Mouse (Mus musculus) lung, postnatal 0 days (tissue): Measurements from ENCODE around the gene Dgki. TPM values are rescaled to one million over a fixed set of nuclear protein-coding genes. Genes with fewer than 3 reads are reported as not detected.

Experiments used
- ATAC-seq: fragments of 200-750 bp; cut with Nextera tagmentation; 2 replicates; pipeline ENCODE4 v1.8.0; 2017; ENCODE audit warnings: moderate library complexity
- DNase-seq: peaks from one replicate; pipeline ENCODE4 v3.0.0-alpha.2; 2016; ENCODE audit warnings: low spot score
- H3K27ac ChIP-seq: fragments of 300-500 bp; sonication (generic); 2 replicates; pipeline ENCODE4 v1.5.1; 2014; ENCODE audit warnings: antibody characterized with exemption, mild to moderate bottlenecking, low read length, mixed read lengths
- H3K27me3 ChIP-seq: fragments of 300-500 bp; sonication (generic); replicated peaks from 2 replicates; pipeline ENCODE4 v1.6.1; 2014; ENCODE audit warnings: low read length, mixed read lengths; ENCODE audit not compliant: insufficient read depth
- H3K36me3 ChIP-seq: fragments of 300-500 bp; sonication (generic); 2 replicates; pipeline ENCODE4 v1.6.1; 2014; ENCODE audit warnings: low read length, mixed read lengths; ENCODE audit not compliant: insufficient read depth
- H3K4me1 ChIP-seq: fragments of 300-500 bp; sonication (generic); 2 replicates; pipeline ENCODE4 v1.6.1; 2014; ENCODE audit warnings: antibody characterized with exemption, low read depth, low read length, mixed read lengths; ENCODE audit not compliant: insufficient read depth
- H3K4me2 ChIP-seq: fragments of 300-500 bp; sonication (generic); replicated peaks from 2 replicates; pipeline ENCODE4 v1.6.1; 2014; ENCODE audit warnings: low read depth, mild to moderate bottlenecking, low read length, moderate library complexity, mixed read lengths
- H3K4me3 ChIP-seq: fragments of 300-500 bp; sonication (generic); 2 replicates; pipeline ENCODE4 v1.5.1; 2014; ENCODE audit warnings: low read depth, low read length
- H3K9ac ChIP-seq: fragments of 300-500 bp; sonication (generic); replicated peaks from 2 replicates; pipeline ENCODE4 v1.6.1; 2014; ENCODE audit warnings: low read depth, mild to moderate bottlenecking
- H3K9me3 ChIP-seq: fragments of 300-500 bp; sonication (generic); 2 replicates; pipeline ENCODE4 v1.6.1; 2016; ENCODE audit warnings: low read length, mixed read lengths
- CTCF ChIP-seq: IDR thresholded peaks from 2 replicates; pipeline ENCODE4 v1.5.1; 2016; ENCODE audit warnings: antibody characterized with exemption, mild to moderate bottlenecking
- EP300 ChIP-seq: IDR thresholded peaks from 2 replicates; pipeline ENCODE4 v1.6.1; 2016; ENCODE audit warnings: antibody characterized with exemption, mild to moderate bottlenecking, control low read depth
- WGBS: fragments of 180-500 bp; shearing (Covaris S2); extraction: QIAGEN DNeasy Blood & Tissue Kit; methylation state at CpG from one replicate; pipeline ENCODE4 v1.1.7; 2014; 5-methylcytosine and 5-hydroxymethylcytosine counted together
- polyA plus RNA-seq: library from polyadenylated mRNA; unstranded; fragments of >200 nt; fragmentation: Nextera tagmentation; extraction: Ambion mirVana; gene quantifications from 2 replicates; pipeline ENCODE4 v1.2.1, GENCODE M21; 2015

Dgki gene
- polyA plus RNA-seq, 1 experiment from 2014 or later: 0.45 TPM

DNA sequence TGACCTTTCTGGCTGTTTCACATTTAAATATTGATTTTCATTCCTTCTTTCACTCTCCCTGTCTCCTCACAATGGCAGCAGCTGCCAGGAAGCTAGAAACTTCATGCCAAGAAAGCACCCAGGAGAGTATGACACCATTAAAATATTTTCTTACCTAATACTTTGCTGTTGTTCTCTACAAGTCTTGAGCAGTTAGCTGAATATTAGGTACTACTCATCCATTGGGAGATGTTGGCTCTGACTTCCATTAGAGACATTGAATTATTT lies 480.3 kb downstream of the Dgki start:
- H3K4me3 ChIP-seq: no peak overlapping the region
- H3K27ac ChIP-seq: no peak overlapping the region
- ATAC-seq (no peak), DNase-seq (no peak)
- TF ChIP-seq CTCF (no peak), EP300 (no peak)
- H3K36me3 ChIP-seq: no peaks in the 10 kb centered on the region
- no peak overlapping the region for H3K9ac ChIP-seq
- H3K9me3 ChIP-seq: no peaks in the 10 kb centered on the region
- H3K4me2 ChIP-seq: no peak overlapping the region; the same call in 1 of the 2 replicates
- H3K4me1 ChIP-seq: peaks cover 10% of the 10 kb centered on the region; the same call in 1 of the 2 replicates
- H3K27me3 ChIP-seq: no peaks in the 10 kb centered on the region

DNA sequence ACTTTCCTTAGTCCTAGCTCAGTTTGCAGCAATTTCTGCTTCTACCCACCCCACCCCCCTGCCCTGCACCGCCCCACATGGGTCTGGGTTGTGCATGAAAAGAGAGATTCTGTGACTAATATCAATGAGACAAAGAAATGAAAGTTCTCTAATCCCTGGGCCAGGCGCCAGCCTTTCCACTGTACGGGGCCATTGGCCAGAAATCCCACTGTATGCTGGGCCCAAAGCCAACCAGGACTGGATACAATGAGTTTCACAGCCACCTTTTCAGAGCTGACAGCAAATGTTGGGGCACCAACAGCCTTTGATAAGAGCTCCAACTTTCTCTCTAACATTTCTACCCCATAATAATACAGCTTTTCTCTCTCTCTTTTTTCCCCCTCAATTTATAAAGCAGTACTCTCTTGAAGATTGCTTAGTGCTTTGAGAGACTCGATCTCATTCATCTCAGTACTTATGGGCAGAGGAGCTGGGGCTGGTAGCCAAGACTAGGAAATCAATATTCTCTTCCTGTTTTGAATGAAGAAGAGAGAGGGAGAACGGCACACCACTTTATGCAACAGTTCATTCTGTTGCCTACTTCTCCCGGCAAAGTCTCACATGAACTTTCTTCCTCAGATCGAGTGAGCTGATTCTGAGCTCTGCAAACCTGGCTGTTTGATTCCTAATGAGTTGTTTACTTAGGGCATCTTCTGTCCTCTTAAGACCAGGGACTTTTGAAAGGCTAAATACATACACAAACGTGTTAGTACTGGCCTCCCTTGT lies 480.8 kb downstream of the Dgki start:
- Histone ChIP-seq H3K4me3 (no peak overlapping the region), H3K27ac (no peak overlapping the region), H3K9ac (no peak overlapping the region), H3K27me3 (no peaks in the 10 kb centered on the region), H3K4me1 (peaks cover 10% of the 10 kb centered on the region; the same call in 1 of the 2 replicates), H3K36me3 (no peaks in the 10 kb centered on the region), H3K9me3 (no peaks in the 10 kb centered on the region), H3K4me2 (no peak overlapping the region; the same call in 1 of the 2 replicates)
- DNase-seq (peak; percentile 68), ATAC-seq (peak; percentile 69)
- TF ChIP-seq EP300: no peak
- TF ChIP-seq CTCF: no peak
- WGBS: 13% methylated on average over 8 of the region's 8 CpGs

DNA sequence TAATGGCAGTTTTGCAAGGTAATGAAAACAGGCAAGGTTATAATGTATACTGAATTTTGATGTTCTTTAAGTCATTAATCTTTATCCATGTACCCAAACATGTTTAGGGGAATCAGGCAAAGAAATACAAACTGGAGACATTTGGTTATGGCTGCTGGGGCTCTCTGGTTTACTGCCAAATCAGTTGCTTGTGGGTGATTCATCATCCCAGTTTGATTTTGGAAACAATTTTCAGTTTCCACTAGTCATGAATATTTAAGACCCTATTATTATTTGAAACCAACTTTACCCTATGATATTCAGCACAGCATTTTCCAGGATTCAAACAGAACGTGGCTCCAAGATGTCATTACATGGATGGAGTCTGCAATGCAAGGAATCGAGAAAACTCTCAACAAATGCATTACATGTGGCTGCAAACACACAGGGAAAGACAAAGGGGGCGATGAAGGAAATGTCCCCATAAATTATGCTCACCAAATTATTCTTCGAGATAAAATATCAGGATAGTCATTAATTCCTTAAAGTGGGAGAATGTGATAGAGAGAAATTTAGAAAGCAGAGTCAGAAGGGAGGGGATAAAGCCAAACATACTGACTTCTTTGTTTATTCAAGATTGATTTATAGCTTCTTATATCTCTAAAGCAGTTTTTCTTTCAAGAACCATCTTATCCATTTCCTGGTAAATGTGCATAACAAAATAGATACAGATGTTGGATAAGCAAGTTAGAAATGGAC lies 481.5 kb downstream of the Dgki start:
- no peak overlapping the region for H3K27ac ChIP-seq
- 38% methylated on average over 4 of the region's 4 CpGs for WGBS
- H3K4me1 ChIP-seq: peaks cover 10% of the 10 kb centered on the region; the same call in 1 of the 2 replicates
- H3K4me2 ChIP-seq: no peak overlapping the region; the same call in 1 of the 2 replicates
- DNase-seq (no peak), ATAC-seq (no peak)
- no peak overlapping the region for H3K9ac ChIP-seq
- TF ChIP-seq EP300 (no peak), CTCF (no peak)
- H3K9me3 ChIP-seq: no peaks in the 10 kb centered on the region
- H3K4me3 ChIP-seq: no peak overlapping the region
- H3K27me3 ChIP-seq: no peaks in the 10 kb centered on the region
- no peaks in the 10 kb centered on the region for H3K36me3 ChIP-seq

DNA sequence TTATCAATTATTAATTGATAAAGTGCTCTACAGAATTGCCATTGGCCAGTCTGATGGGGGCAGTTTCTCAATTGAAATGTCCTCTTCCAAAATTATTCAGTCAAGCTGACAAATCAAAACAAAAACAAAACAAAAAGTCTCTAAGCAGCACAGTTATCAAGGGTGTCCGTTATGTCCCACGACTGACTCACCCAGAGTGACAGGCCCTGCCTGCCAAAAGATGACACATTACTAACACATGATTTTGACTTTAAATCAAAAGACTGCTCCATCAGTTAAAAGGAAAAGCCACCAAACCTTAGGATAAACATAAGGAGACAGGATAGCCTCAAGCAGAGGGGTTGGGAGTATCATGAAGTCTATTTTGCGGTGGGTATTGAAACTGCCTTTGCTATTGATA lies 483.3 kb downstream of the Dgki start:
- Histone ChIP-seq H3K9me3 (no peaks in the 10 kb centered on the region), H3K4me3 (no peak overlapping the region), H3K27me3 (no peaks in the 10 kb centered on the region), H3K27ac (no peak overlapping the region), H3K4me2 (no peak overlapping the region), H3K4me1 (peaks cover 10% of the 10 kb centered on the region; the same call in 1 of the 2 replicates), H3K9ac (no peak overlapping the region), H3K36me3 (no peaks in the 10 kb centered on the region)
- WGBS: 83% methylated on average over 3 of the region's 3 CpGs
- TF ChIP-seq CTCF: no peak
- ATAC-seq (no peak), DNase-seq (no peak)

DNA sequence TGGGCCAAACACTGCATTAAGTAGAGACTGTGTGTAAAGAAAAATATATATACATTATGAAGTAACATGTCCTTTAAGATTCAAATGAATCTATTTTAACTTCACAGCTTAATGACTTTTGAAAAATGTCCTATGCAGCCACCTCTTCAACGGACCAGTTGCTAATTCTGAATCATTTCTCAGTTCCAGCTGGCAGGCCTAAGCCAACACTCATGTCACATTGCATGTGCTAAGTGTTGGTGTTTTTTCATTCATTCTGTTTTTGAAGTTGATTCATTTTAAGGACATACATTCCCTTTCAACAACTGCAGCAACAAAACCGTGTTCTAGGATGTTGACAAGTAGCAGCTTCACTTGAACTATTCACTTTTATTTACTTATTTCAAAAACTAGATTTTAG lies 484.0 kb downstream of the Dgki start:
- Histone ChIP-seq H3K27ac (no peak overlapping the region), H3K9ac (no peak overlapping the region), H3K9me3 (no peaks in the 10 kb centered on the region), H3K4me2 (no peak overlapping the region), H3K36me3 (no peaks in the 10 kb centered on the region), H3K4me1 (peaks cover 10% of the 10 kb centered on the region; the same call in 1 of the 2 replicates), H3K27me3 (no peaks in the 10 kb centered on the region), H3K4me3 (no peak overlapping the region)
- WGBS: 51% methylated on average over 2 of the region's 2 CpGs
- DNase-seq: no peak
- no peak for TF ChIP-seq EP300
- no peak for TF ChIP-seq CTCF
- no peak for ATAC-seq

DNA sequence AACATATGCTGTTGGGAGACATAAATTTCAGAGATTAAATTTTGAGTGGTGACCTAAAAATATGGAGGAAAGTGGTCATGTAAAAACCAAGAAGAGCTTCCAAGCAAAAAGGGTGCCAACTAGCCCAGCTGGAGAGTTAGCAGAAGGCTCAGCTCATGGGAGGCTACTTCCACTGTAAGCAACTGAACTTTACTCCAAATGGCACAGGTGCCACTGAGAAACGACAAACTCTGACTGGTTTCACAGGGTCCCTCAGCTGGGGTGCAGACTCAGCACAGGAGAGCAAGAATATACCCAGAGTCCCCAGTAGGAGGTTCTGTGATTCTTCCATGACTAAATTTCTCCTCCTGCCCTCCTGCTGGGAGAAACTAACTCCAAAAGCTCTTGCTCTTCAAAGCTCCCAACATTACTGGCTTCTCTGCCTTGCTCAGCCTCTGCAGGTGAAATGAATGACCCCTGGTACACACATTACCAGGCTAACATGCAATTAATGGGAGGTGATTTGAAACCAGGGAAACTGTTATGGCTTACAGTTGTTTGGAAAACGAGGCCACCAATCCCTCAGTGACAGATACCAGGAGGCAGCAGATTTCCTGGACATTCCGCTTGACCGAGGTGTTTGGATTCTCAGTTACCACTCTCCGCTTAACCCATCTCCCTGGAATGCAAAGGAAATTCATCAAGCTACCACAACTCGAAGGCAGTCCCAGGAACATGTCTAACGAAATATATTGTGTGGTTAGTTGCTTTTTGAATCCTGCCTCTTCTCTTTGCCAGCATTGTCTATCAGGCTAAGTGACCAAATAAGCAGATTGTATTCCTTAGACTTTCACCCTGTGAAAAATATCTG lies 487.1 kb downstream of the Dgki start:
- Histone ChIP-seq H3K4me1 (peaks cover 5% of the 10 kb centered on the region; the same call in 1 of the 2 replicates), H3K9ac (no peak overlapping the region), H3K4me2 (no peak overlapping the region), H3K36me3 (no peaks in the 10 kb centered on the region), H3K9me3 (no peaks in the 10 kb centered on the region), H3K27me3 (no peaks in the 10 kb centered on the region), H3K27ac (no peak overlapping the region), H3K4me3 (no peak overlapping the region)
- TF ChIP-seq EP300: no peak
- TF ChIP-seq CTCF: peak; percentile 13; the same call in 1 of the 2 replicates
- 52% methylated on average over 7 of the region's 7 CpGs for WGBS
- ATAC-seq (no peak), DNase-seq (no peak)
